Mouse (Mus musculus) B cell, adult 2 months (primary cell): ENCODE data around the gene Tnfrsf19.

Source experiments
- DNase-seq, 2 experiments: peaks; one replicate each; pipeline ENCODE4 v3.0.0; 2022

The Tnfrsf19 gene

GRCm38 (mm10) chr14:61019880-61020279 is 26.4 kb downstream of the Tnfrsf19 start:
- DNase-seq: no peak

GRCm38 (mm10) chr14:61014544-61014943 is 31.7 kb downstream of the Tnfrsf19 start:
- no peak for DNase-seq

GRCm38 (mm10) chr14:61012397-61012931 is 33.8 kb downstream of the Tnfrsf19 start:
- DNase-seq: peak; percentile 15 to 33

- no peak for DNase-seq
These were observed 34.6 kb downstream of the Tnfrsf19 start for GRCm38 (mm10) chr14:61011621-61012174.

GRCm38 (mm10) chr14:61005127-61005837 is 41.0 kb downstream of the Tnfrsf19 start:
- DNase-seq: no peak

GRCm38 (mm10) chr14:61003676-61004075 is 42.6 kb downstream of the Tnfrsf19 start:
- DNase-seq: no peak

GRCm38 (mm10) chr14:61000072-61000471 is 46.2 kb downstream of the Tnfrsf19 start:
- DNase-seq: no peak

GRCm38 (mm10) chr14:60996556-60996955 is 49.7 kb downstream of the Tnfrsf19 start:
- DNase-seq: no peak

GRCm38 (mm10) chr14:60993506-60993905 is 52.8 kb downstream of the Tnfrsf19 start:
- no peak for DNase-seq

GRCm38 (mm10) chr14:60993092-60993491 is 53.2 kb downstream of the Tnfrsf19 start:
- no peak for DNase-seq

- DNase-seq: no peak
These were observed 54.1 kb downstream of the Tnfrsf19 start for GRCm38 (mm10) chr14:60992144-60992543.

- peak; percentile 13 to 32 for DNase-seq
These were observed 58.1 kb downstream of the Tnfrsf19 start for GRCm38 (mm10) chr14:60988228-60988627.

- DNase-seq: no peak
These were observed 59.4 kb downstream of the Tnfrsf19 start for GRCm38 (mm10) chr14:60986926-60987325.

GRCm38 (mm10) chr14:60985077-60985476 is 61.2 kb downstream of the Tnfrsf19 start:
- DNase-seq: no peak

- no peak for DNase-seq
These were observed 62.0 kb downstream of the Tnfrsf19 start for GRCm38 (mm10) chr14:60984266-60984665.

GRCm38 (mm10) chr14:60982126-60982525 is 64.2 kb downstream of the Tnfrsf19 start:
- DNase-seq: no peak

GRCm38 (mm10) chr14:60980244-60980887 is 65.9 kb downstream of the Tnfrsf19 start:
- no peak for DNase-seq

GRCm38 (mm10) chr14:60978129-60978528 is 68.2 kb downstream of the Tnfrsf19 start:
- no peak for DNase-seq

GRCm38 (mm10) chr14:60976231-60976630 is 70.1 kb downstream of the Tnfrsf19 start:
- no peak for DNase-seq

GRCm38 (mm10) chr14:60975736-60976135 is 70.6 kb downstream of the Tnfrsf19 start:
- DNase-seq: no peak

GRCm38 (mm10) chr14:60970961-60971360 is 75.3 kb downstream of the Tnfrsf19 start:
- DNase-seq: no peak

- no peak for DNase-seq
These were observed 80.2 kb downstream of the Tnfrsf19 start for GRCm38 (mm10) chr14:60966061-60966460.

- DNase-seq: no peak
These were observed 82.1 kb downstream of the Tnfrsf19 start for GRCm38 (mm10) chr14:60964016-60964810.
